Mouse (Mus musculus) lung, embryonic 14.5 days (tissue): ENCODE data around the gene Rps17. TPM values are rescaled to one million over a fixed set of nuclear protein-coding genes. Genes with fewer than 3 reads are reported as not detected.

Experiments used
- ATAC-seq: fragments of 200-750 bp; cut with Nextera tagmentation; 2 replicates; pipeline ENCODE4 v1.8.0; 2017; ENCODE audit warnings: mild to moderate bottlenecking, moderate TSS enrichment, moderate library complexity; ENCODE audit not compliant: insufficient read depth
- DNase-seq: peaks from one replicate; pipeline ENCODE4 v3.0.0-alpha.2; 2015
- H3K27ac ChIP-seq: fragments of 300-500 bp; sonication (generic); 2 replicates; pipeline ENCODE4 v1.5.1; 2014; ENCODE audit warnings: low read depth, mild to moderate bottlenecking, moderate library complexity
- H3K27me3 ChIP-seq: fragments of 300-500 bp; sonication (generic); 2 replicates; pipeline ENCODE4 v1.6.1; 2014; ENCODE audit warnings: low read length, control low read depth; ENCODE audit not compliant: insufficient read depth
- H3K36me3 ChIP-seq: fragments of 300-500 bp; sonication (generic); 2 replicates; pipeline ENCODE4 v1.6.1; 2014; ENCODE audit warnings: control low read depth; ENCODE audit not compliant: insufficient read depth
- H3K4me1 ChIP-seq: fragments of 300-500 bp; sonication (generic); 2 replicates; pipeline ENCODE4 v1.6.1; 2014; ENCODE audit warnings: antibody characterized with exemption, control low read depth; ENCODE audit not compliant: insufficient read depth
- H3K4me2 ChIP-seq: fragments of 300-500 bp; sonication (generic); 2 replicates; pipeline ENCODE4 v1.6.1; 2014; ENCODE audit warnings: mild to moderate bottlenecking
- H3K4me3 ChIP-seq: fragments of 300-500 bp; sonication (generic); 2 replicates; pipeline ENCODE4 v1.5.1; 2014; ENCODE audit warnings: low read depth, low read length
- H3K9ac ChIP-seq: fragments of 300-500 bp; sonication (generic); 2 replicates; pipeline ENCODE4 v1.6.1; 2014
- H3K9me3 ChIP-seq: fragments of 300-500 bp; sonication (generic); 2 replicates; pipeline ENCODE4 v1.6.1; 2016; ENCODE audit warnings: low read depth, low read length, control low read depth
- CTCF ChIP-seq: IDR thresholded peaks from 2 replicates; pipeline ENCODE4 v1.5.1; 2016; ENCODE audit warnings: antibody characterized with exemption, low read depth
- WGBS: fragments of 180-500 bp; shearing (Covaris S2); extraction: QIAGEN DNeasy Blood & Tissue Kit; methylation state at CpG from one replicate; pipeline ENCODE4 v1.1.7; 2014; 5-methylcytosine and 5-hydroxymethylcytosine counted together
- polyA plus RNA-seq: library from polyadenylated mRNA; unstranded; fragments of >200 nt; fragmentation: Nextera tagmentation; extraction: Ambion mirVana; gene quantifications from 2 replicates; pipeline ENCODE4 v1.2.1, GENCODE M21; 2014

Gene Rps17
- polyA plus RNA-seq, 1 experiment from 2014 or later: 1,388 TPM

- peak overlapping the region; percentile 96 for H3K4me3 ChIP-seq
- H3K27ac ChIP-seq: no peak overlapping the region
- no peaks in the 10 kb centered on the region for H3K9me3 ChIP-seq
- H3K4me2 ChIP-seq: peak overlapping the region; percentile 99
- H3K4me1 ChIP-seq: peaks cover 12% of the 10 kb centered on the region; the same call in 1 of the 2 replicates
- H3K27me3 ChIP-seq: no peaks in the 10 kb centered on the region
- peaks cover 65% of the 10 kb centered on the region for H3K36me3 ChIP-seq
- no peak for TF ChIP-seq CTCF
- DNase-seq: no peak
- H3K9ac ChIP-seq: peak overlapping the region; percentile 99
- ATAC-seq: no peak
- 63% methylated on average over 8 of the region's 8 CpGs for WGBS
Observed at GRCm38 (mm10) chr7:81342356-81343094, 2.5 kb downstream of the Rps17 start.

- ATAC-seq (no peak), DNase-seq (peak; percentile 73)
- Histone ChIP-seq H3K27me3 (no peaks in the 10 kb centered on the region), H3K4me3 (no peak overlapping the region), H3K36me3 (peaks cover 68% of the 10 kb centered on the region), H3K27ac (no peak overlapping the region), H3K9ac (no peak overlapping the region), H3K4me2 (no peak overlapping the region), H3K9me3 (no peaks in the 10 kb centered on the region), H3K4me1 (peaks cover 12% of the 10 kb centered on the region; the same call in 1 of the 2 replicates)
- TF ChIP-seq CTCF: peak; percentile 62
- WGBS: 49% methylated on average over 3 of the region's 3 CpGs
Observed at GRCm38 (mm10) chr7:81341563-81341962, 3.5 kb downstream of the Rps17 start.

DNA sequence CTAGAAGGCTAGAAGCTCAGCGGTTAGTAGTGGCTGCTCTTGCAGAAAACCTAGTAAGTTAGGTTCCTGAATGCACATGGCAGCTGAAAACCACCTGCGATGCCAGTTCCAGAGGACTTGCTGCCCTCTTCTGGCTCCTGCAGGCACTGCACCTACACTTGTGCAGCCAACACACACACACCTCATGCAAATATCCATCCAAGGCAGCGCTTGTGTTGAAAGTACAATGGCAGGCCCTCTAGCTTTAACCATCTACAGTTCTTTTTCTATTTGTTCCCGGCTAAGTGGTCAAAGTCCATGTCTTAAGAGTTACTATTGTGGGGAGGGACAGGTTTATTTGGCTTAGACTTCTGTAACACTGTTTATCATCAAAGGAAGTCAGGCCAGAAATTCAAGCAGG lies 5.3 kb downstream of the Rps17 start:
- Histone ChIP-seq H3K9me3 (no peaks in the 10 kb centered on the region), H3K4me2 (no peak overlapping the region), H3K4me3 (no peak overlapping the region), H3K36me3 (peaks cover 85% of the 10 kb centered on the region), H3K4me1 (peaks cover 12% of the 10 kb centered on the region; the same call in 1 of the 2 replicates), H3K9ac (no peak overlapping the region), H3K27ac (no peak overlapping the region), H3K27me3 (no peaks in the 10 kb centered on the region)
- peak; percentile 81 for DNase-seq
- peak; percentile 85 for TF ChIP-seq CTCF
- no peak for ATAC-seq
- WGBS: 74% methylated on average over 4 of the region's 4 CpGs

- no peak overlapping the region for H3K4me3 ChIP-seq
- H3K36me3 ChIP-seq: peaks cover 80% of the 10 kb centered on the region
- ATAC-seq (no peak), DNase-seq (peak; percentile 0)
- no peak overlapping the region for H3K27ac ChIP-seq
- WGBS: 82% methylated on average over 3 of the region's 3 CpGs
- TF ChIP-seq CTCF: no peak
- peaks cover 8% of the 10 kb centered on the region; the same call in 1 of the 2 replicates for H3K4me1 ChIP-seq
- H3K9me3 ChIP-seq: no peaks in the 10 kb centered on the region
- H3K4me2 ChIP-seq: no peak overlapping the region
- no peaks in the 10 kb centered on the region for H3K27me3 ChIP-seq
- H3K9ac ChIP-seq: no peak overlapping the region
Observed at GRCm38 (mm10) chr7:81338522-81338873, 6.6 kb downstream of the Rps17 start.

GRCm38 (mm10) chr7:81337785-81338521 lies 7.1 kb downstream of the Rps17 start:
- peaks cover 80% of the 10 kb centered on the region for H3K36me3 ChIP-seq
- no peak for TF ChIP-seq CTCF
- H3K9me3 ChIP-seq: no peaks in the 10 kb centered on the region
- peak; percentile 0 for DNase-seq
- WGBS: 93% methylated on average over 21 of the region's 21 CpGs
- H3K4me1 ChIP-seq: peaks cover 3% of the 10 kb centered on the region; the same call in 1 of the 2 replicates
- no peak overlapping the region for H3K9ac ChIP-seq
- no peaks in the 10 kb centered on the region for H3K27me3 ChIP-seq
- H3K4me3 ChIP-seq: no peak overlapping the region
- no peak overlapping the region for H3K27ac ChIP-seq
- ATAC-seq: no peak
- H3K4me2 ChIP-seq: no peak overlapping the region

- Histone ChIP-seq H3K27me3 (no peaks in the 10 kb centered on the region), H3K4me2 (no peak overlapping the region), H3K9me3 (no peaks in the 10 kb centered on the region), H3K27ac (peak overlapping the region; percentile 69), H3K4me3 (no peak overlapping the region), H3K4me1 (no peaks in the 10 kb centered on the region), H3K36me3 (peaks cover 77% of the 10 kb centered on the region), H3K9ac (no peak overlapping the region)
- WGBS: 41% methylated on average over 8 of the region's 8 CpGs
- DNase-seq: peak; percentile 86
- TF ChIP-seq CTCF: peak; percentile 62
- ATAC-seq: no peak
Observed at GRCm38 (mm10) chr7:81336432-81336786, 8.6 kb downstream of the Rps17 start.
